Mouse (Mus musculus): Measurements from ENCODE around the gene Tnks2. TPM values are rescaled to one million over a fixed set of nuclear protein-coding genes. Genes with fewer than 3 reads are reported as not detected.

The Tnks2 gene
- polyA plus RNA-seq, 1 experiment: 46.8 TPM

DNA sequence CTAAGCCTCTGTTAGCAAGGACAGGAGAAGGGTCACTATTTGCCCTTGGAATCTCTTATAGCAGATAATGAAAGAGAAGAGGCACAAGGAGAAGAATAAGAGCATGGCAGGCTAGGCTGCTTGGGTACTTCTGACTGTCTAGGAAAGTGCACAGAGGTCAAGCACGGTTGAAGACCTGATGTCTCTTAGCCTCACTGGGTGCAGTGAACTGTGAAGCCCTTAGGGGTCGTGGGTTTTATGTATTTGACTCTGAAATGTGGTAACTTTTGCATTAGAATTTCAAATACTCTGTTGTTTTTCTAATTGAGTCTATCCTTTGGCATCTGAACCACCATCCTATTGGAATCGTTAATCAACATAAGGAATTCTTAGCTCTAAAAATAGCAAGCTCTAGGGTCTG, 53.7 kb downstream of the Tnks2 start:
- TF ChIP-seq POLR2A (IDR thresholded peaks at IDR 0.05; ENCODE audit: borderline replicate concordance, low read depth, low read length) (no peak), CTCF (IDR thresholded peaks at IDR 0.05; ENCODE audit: low read depth, low read length) (no peak)
- Histone ChIP-seq H3K27ac (ENCODE audit: insufficient read depth, low read depth, low read length) (no peak overlapping the region), H3K4me1 (ENCODE audit: control insufficient read depth, insufficient read depth, low read length) (no peaks in the 10 kb centered on the region), H3K4me3 (ENCODE audit: insufficient read depth, low read length) (no peak overlapping the region)

DNA sequence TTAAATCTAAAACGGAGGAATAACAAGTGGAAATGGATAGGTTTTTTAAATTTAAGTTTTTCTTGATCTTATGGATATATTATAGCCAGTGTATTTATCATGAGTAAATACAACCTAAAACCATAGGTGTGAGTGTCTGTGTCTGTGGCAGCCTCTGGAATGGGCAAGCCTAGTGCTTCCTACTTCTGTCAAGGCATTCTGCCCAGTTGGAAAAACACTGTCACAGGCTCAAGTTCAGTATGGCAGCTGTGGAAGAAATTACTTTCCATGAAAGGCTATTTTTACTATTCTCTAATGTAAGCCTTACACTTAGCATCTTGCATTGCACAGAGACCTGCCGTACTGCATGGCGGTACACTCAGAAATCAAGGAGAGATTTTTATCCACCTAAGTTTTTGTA, 57.7 kb downstream of the Tnks2 start:
- no peak overlapping the region for H3K4me3 ChIP-seq (ENCODE audit: insufficient read depth, low read length)
- no peak overlapping the region for H3K27ac ChIP-seq (ENCODE audit: insufficient read depth, low read depth, low read length)
- TF ChIP-seq CTCF (IDR thresholded peaks at IDR 0.05; ENCODE audit: low read depth, low read length): no peak
- TF ChIP-seq POLR2A (IDR thresholded peaks at IDR 0.05; ENCODE audit: borderline replicate concordance, low read depth, low read length): no peak
- H3K4me1 ChIP-seq (ENCODE audit: control insufficient read depth, insufficient read depth, low read length): no peaks in the 10 kb centered on the region

DNA sequence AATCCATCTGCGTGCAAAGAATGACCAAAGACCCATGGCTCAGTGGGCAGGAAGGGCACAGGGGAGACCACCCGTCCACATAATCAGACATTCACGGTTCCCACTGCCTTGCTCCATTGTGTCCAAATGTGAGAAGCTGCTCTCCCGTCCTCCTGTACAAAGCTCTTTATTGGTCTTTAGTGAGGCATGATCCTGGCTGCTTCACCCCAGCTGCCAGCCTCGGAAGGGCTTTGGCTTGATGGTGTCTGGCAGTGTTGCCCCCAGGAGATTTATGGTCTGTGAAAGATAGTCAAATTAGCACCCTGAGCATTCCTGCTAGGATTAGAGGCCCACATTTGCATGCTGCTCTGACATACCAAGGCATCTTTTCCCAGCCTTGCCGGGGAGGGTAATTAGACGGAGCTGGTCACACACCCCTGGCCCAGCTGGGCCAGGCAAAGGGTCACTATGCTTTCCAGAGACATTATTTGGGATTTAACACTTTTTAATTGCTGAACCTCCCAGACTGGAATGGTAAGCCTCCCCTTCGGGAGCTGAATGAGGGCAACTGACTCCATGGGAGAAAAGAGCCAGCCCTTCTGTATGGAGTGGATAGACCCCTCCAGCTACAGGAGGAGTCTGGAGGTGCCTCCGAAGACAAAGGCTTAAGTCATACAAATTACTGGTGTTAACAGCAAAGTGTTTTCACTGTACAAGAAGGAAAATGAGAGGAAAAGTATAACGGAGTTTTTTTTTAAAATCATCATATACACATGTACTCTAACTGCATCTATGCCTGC, 62.9 kb downstream of the Tnks2 start:
- Histone ChIP-seq H3K4me1 (ENCODE audit: control insufficient read depth, insufficient read depth, low read length) (no peaks in the 10 kb centered on the region), H3K27ac (ENCODE audit: insufficient read depth, low read depth, low read length) (no peak overlapping the region), H3K4me3 (ENCODE audit: insufficient read depth, low read length) (no peak overlapping the region)
- TF ChIP-seq CTCF (IDR thresholded peaks at IDR 0.05; ENCODE audit: low read depth, low read length) (no peak), POLR2A (IDR thresholded peaks at IDR 0.05; ENCODE audit: borderline replicate concordance, low read depth, low read length) (no peak)

DNA sequence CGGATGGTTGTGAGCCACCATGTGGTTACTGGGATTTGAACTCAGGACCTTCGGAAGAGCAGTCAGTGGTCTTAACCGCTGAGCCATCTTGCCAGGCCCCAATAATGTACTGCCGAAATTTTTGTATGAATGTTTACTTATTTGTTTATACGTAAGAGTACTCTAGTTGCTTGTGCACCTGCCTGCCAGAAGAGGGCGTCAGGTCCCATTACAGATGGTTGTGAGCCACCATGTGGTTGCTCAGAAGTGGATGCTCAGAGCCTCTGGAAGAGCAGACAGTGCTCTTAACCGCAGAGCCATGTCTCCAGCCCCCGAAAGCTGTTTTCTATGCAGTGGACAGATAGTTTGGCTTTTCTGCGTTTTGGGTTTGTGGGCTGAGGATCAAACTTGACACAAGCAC, 63.7 kb downstream of the Tnks2 start:
- no peak overlapping the region for H3K4me3 ChIP-seq (ENCODE audit: insufficient read depth, low read length)
- TF ChIP-seq POLR2A (IDR thresholded peaks at IDR 0.05; ENCODE audit: borderline replicate concordance, low read depth, low read length) (no peak), CTCF (IDR thresholded peaks at IDR 0.05; ENCODE audit: low read depth, low read length) (peak; percentile 28; the same call in 1 of the 2 replicates)
- no peak overlapping the region for H3K27ac ChIP-seq (ENCODE audit: insufficient read depth, low read depth, low read length)
- no peaks in the 10 kb centered on the region for H3K4me1 ChIP-seq (ENCODE audit: control insufficient read depth, insufficient read depth, low read length)

DNA sequence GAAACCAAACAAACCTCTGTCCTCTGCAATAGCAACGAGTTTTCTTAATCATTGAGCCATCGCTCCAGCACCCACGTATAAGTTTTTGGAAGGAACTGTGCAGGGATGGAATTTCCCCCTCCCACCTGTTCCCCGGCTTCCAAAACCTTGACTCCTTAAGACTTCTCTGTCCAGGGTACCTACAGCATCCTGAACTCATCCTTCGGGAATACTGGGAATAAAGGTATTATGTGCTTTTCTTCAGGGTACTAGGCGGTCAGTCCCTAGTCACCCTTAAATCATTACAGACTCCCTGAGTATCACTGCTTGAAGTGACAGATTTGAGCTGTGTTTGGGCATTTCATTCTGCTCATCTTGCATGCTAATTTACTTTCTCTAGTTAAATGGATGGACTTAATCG, 69.3 kb downstream of the Tnks2 start:
- TF ChIP-seq POLR2A (IDR thresholded peaks at IDR 0.05; ENCODE audit: borderline replicate concordance, low read depth, low read length): no peak
- peaks cover 3% of the 10 kb centered on the region; the same call in 1 of the 2 replicates for H3K4me1 ChIP-seq (ENCODE audit: control insufficient read depth, insufficient read depth, low read length)
- H3K27ac ChIP-seq (ENCODE audit: insufficient read depth, low read depth, low read length): no peak overlapping the region
- H3K4me3 ChIP-seq (ENCODE audit: insufficient read depth, low read length): no peak overlapping the region

DNA sequence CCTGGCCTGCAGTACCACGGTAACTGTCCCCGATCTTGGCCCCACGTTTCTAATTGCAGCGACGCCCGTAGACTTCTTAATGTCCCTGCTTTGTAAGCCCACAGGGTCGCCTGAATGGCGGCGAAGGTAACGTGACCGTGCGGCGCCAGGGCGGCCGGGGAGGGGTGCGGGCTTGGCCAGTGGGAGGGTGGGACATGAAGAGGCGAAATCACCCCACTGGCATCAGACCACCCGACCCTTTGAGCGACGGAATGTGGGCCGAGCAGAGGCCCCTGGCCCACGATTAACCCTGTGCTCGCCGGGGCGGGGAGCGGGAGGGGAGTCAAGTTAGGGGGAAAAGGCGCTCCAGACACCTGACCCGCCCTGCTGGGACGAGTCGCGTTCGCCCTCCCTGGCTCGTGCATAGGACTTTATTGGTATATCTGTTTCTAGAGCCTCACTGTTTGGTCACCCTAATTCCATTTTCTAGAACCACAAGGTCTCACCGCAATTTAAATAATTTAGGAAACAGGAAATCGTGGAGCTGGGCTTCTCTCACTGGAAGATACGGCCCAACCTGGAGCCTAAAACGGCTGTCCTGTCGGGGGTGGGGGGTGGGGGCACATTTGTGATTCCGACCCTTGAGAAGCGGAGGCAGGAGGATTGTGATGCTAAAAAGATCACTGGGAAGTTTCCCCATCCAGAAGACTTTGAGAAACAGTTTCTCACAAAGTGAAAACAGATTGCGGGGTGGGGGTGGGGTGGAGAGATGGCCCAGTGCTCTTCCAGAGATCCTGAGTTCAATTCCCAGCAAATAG, 70.4 kb downstream of the Tnks2 start:
- no peak for TF ChIP-seq CTCF (IDR thresholded peaks at IDR 0.05; ENCODE audit: low read depth, low read length)
- no peak for TF ChIP-seq POLR2A (IDR thresholded peaks at IDR 0.05; ENCODE audit: borderline replicate concordance, low read depth, low read length)
- H3K4me3 ChIP-seq (ENCODE audit: insufficient read depth, low read length): peak overlapping the region; percentile 46

DNA sequence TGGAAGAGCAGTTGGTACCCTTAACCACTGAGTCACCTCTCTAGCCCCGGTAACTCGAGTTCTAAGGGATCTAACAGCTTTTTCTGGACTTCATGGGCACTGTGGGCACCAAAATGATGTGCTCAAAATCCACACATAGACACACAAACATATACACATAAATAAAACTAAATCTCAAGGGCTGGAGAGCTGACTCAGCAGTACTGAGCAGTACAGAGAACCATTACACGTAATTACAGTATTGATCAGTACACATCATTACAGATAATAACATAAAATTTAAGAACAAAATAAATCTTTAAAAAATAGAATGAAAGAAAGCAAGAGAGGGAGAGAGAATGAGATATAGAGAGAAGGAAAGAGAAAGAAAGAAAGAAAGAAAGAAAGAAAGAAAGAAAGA, 75.1 kb downstream of the Tnks2 start:
- Histone ChIP-seq H3K27ac (ENCODE audit: insufficient read depth, low read depth, low read length) (no peak overlapping the region), H3K4me3 (ENCODE audit: insufficient read depth, low read length) (no peak overlapping the region), H3K4me1 (ENCODE audit: control insufficient read depth, insufficient read depth, low read length) (peaks cover 5% of the 10 kb centered on the region; the same call in 1 of the 2 replicates)
- no peak for TF ChIP-seq CTCF (IDR thresholded peaks at IDR 0.05; ENCODE audit: low read depth, low read length)
- no peak for TF ChIP-seq POLR2A (IDR thresholded peaks at IDR 0.05; ENCODE audit: borderline replicate concordance, low read depth, low read length)

More for the DNA sequence above, 70.4 kb downstream of the Tnks2 start:
- no peak overlapping the region for H3K27ac ChIP-seq (ENCODE audit: insufficient read depth, low read depth, low read length)
- peaks cover 3% of the 10 kb centered on the region; the same call in 1 of the 2 replicates for H3K4me1 ChIP-seq (ENCODE audit: control insufficient read depth, insufficient read depth, low read length)

DNA sequence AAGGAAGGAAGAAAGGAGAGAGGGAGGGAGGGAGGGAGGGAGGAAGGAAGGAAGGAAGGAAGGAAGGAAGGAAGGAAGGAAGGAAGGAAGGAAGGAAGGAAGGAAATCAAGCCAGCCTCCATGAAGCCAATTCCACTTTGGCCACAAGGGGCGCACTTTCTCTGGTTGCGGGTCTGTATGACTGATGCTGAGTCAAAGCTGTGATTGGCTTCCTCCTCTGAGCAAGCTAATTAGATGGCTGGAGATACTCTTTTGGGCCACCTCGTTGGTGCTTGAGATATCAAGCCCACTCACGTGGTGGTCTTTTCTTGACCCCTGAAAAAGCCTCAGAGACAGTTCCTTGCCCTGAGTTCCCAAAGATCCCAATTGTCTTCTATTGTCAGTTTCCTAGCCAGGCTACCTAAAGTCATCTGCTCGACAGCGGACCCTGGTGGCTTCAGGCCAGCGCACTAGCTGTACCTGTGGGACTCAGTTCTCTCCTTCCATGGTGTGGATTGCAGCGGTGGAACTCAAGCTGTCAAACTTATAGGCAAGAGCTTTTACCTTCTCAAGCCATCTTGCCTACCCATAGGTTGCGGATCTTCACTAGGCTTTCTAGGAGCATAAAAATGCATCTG, 75.8 kb downstream of the Tnks2 start:
- H3K4me1 ChIP-seq (ENCODE audit: control insufficient read depth, insufficient read depth, low read length): peaks cover 3% of the 10 kb centered on the region; the same call in 1 of the 2 replicates
- no peak overlapping the region for H3K4me3 ChIP-seq (ENCODE audit: insufficient read depth, low read length)
- TF ChIP-seq POLR2A (IDR thresholded peaks at IDR 0.05; ENCODE audit: borderline replicate concordance, low read depth, low read length) (no peak), CTCF (IDR thresholded peaks at IDR 0.05; ENCODE audit: low read depth, low read length) (peak; percentile 40; the same call in 1 of the 2 replicates)
- H3K27ac ChIP-seq (ENCODE audit: insufficient read depth, low read depth, low read length): no peak overlapping the region

DNA sequence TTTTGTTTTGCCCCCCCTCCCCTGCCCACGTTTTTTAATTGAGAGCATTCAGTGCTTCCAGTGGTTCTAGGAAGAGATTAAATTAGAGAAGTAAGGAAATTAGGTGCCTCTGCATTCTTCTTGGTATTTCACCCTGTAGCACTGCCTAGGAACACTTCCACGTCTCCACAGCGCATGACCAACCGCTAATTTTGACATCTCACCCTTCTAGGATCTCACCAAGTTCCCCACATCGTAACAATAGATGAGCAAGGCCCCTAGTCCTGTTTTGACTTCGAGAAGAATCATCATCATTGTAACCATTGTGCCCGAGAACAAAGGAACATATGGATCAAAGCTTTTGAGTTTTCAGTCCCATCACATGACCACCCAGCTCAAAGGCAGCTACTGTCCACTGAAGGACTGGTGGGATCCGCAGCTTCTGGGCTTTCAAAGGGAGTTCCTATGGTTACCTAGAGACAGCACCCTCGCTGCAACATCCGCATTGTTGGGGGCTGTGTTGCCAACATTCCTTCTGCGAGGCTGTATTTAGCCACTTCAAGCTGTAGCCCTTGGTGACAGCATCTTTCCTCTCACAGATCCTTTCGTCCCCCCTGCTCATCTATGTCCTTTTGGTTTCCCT, 76.5 kb downstream of the Tnks2 start:
- peaks cover 3% of the 10 kb centered on the region for H3K4me1 ChIP-seq (ENCODE audit: control insufficient read depth, insufficient read depth, low read length)
- TF ChIP-seq POLR2A (IDR thresholded peaks at IDR 0.05; ENCODE audit: borderline replicate concordance, low read depth, low read length) (no peak), CTCF (IDR thresholded peaks at IDR 0.05; ENCODE audit: low read depth, low read length) (no peak)
- no peak overlapping the region for H3K27ac ChIP-seq (ENCODE audit: insufficient read depth, low read depth, low read length)
- no peak overlapping the region for H3K4me3 ChIP-seq (ENCODE audit: insufficient read depth, low read length)
